ENCODE assay signal across 8 mouse cellular contexts in the genomic region with DNA sequence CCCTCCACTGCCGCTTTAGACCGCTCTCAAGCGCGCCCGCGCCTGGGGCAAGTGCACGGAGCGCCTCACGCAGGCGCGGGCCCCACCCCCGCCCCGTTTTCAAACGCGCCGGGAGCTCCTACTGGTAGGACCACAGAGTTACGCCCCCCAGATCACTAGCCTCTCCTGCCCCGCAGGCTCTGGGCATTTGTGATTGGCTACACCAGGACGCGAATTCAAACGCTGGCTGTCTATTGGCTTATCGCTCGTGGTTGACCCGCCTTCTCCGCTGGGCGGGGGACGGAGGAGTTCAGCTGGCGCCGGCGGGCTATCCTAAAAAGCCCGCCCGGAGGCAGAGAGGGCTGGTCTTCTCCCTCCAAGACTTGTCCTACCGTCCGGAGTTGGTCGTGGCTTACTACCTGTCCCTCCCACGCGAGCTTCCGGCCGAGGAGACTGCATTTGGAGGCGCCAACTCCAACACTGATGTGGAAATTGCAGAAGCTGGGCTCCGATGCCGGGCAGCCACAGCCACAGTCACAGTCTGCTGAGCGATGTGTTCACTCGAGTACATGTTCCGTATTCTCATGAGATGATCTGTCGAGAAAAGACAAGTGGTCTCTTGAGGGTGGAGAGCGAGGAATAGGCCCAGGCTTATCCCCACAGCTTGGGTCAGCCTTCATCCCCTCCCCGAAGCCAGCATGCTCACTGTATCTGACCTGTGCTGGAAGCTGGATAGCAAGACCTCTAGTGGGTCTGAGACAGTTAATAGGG. TPM values are rescaled to one million over a fixed set of nuclear protein-coding genes. Genes with fewer than 3 reads are reported as not detected.
DNase-seq lines count a peak whose midpoint lies in the region; ATAC-seq lines count a peak whose summit lies in the region.

A gene (minus strand): TSS at position 165 of the 750 bp plus-strand sequence.

- no peaks in the 10 kb centered on the region for H3K9me3 ChIP-seq in heart, embryonic 13.5 days
- H3K9me3 ChIP-seq in liver, embryonic 12.5 days (replicated peaks): 0 out of 2 replicates have a peak, but pooled peaks cover 6% of the 10 kb centered on the region
- H3K9me3 ChIP-seq in stomach, embryonic 15.5 days: no peaks in the 10 kb centered on the region

- peak; percentile 97 for DNase-seq in CD4-positive, CD25-positive, alpha-beta regulatory T cell, adult 2 months (ENCODE audit: low read depth, low spot score)
- DNase-seq in fat pad, adult 2 months (ENCODE audit: extremely low read depth, low read depth, low spot score): peak; percentile 85
- peak; percentile 97 for DNase-seq in kidney, postnatal 10 days
- peak; percentile 94 to 95 for DNase-seq in natural killer cell, adult 2 months (ENCODE audit: low spot score in 2 of 2)

- ATAC-seq in heart, embryonic 13.5 days (ENCODE audit: extremely low read depth, insufficient number of reproducible peaks, low FRiP score, low TSS enrichment): peak; percentile 100
- ATAC-seq in liver, embryonic 12.5 days: peak; percentile 99
- ATAC-seq in stomach, embryonic 15.5 days (ENCODE audit: insufficient read depth, low FRiP score, low read depth): peak; percentile 100

- H3K9ac ChIP-seq in heart, embryonic 13.5 days: peak within 1 kb of the TSS; percentile 87
- peak within 1 kb of the TSS; percentile 93 for H3K9ac ChIP-seq in liver, embryonic 12.5 days
- H3K9ac ChIP-seq in stomach, embryonic 15.5 days: peak within 1 kb of the TSS; percentile 64

- WGBS in heart, embryonic 13.5 days: under 1% methylated on average over 48 of the region's 48 CpGs
- under 1% methylated on average over 48 of the region's 48 CpGs for WGBS in liver, embryonic 12.5 days (ENCODE audit: insufficient replicate concordance)
- WGBS in stomach, embryonic 15.5 days: under 1% methylated on average over 48 of the region's 48 CpGs

- H3K36me3 ChIP-seq in heart, embryonic 13.5 days: peaks cover 27% of the 10 kb centered on the region
- peaks cover 33% of the 10 kb centered on the region for H3K36me3 ChIP-seq in liver, embryonic 12.5 days
- H3K36me3 ChIP-seq in stomach, embryonic 15.5 days: peaks cover 16% of the 10 kb centered on the region

- H3K4me1 ChIP-seq in brown adipose tissue, adult 24 weeks (ENCODE audit: control insufficient read depth, insufficient read depth, insufficient read length, low read length): no peaks in the 10 kb centered on the region
- H3K4me1 ChIP-seq in heart, embryonic 13.5 days: peaks cover 21% of the 10 kb centered on the region
- H3K4me1 ChIP-seq in liver, embryonic 12.5 days: peaks cover 37% of the 10 kb centered on the region
- peaks cover 13% of the 10 kb centered on the region for H3K4me1 ChIP-seq in stomach, embryonic 15.5 days

- peak within 1 kb of the TSS; percentile 75 for H3K4me2 ChIP-seq in heart, embryonic 13.5 days
- H3K4me2 ChIP-seq in liver, embryonic 12.5 days: peak within 1 kb of the TSS; percentile 87
- peak within 1 kb of the TSS; percentile 73 for H3K4me2 ChIP-seq in stomach, embryonic 15.5 days

- H3K27me3 ChIP-seq in heart, embryonic 13.5 days (replicated peaks): no peaks in the 10 kb centered on the region
- no peaks in the 10 kb centered on the region for H3K27me3 ChIP-seq in liver, embryonic 12.5 days (replicated peaks)
- H3K27me3 ChIP-seq in stomach, embryonic 15.5 days (replicated peaks): no peaks in the 10 kb centered on the region

- no peak within 1 kb of the TSS for H3K27ac ChIP-seq in brown adipose tissue, adult 24 weeks (replicated peaks; ENCODE audit: low read depth, low read length)
- peak within 1 kb of the TSS; percentile 84 for H3K27ac ChIP-seq in heart, embryonic 13.5 days (replicated peaks)
- peak within 1 kb of the TSS; percentile 92 for H3K27ac ChIP-seq in liver, embryonic 12.5 days
- peak within 1 kb of the TSS; percentile 81 for H3K27ac ChIP-seq in stomach, embryonic 15.5 days

- peak within 1 kb of the TSS; percentile 71 for H3K4me3 ChIP-seq in brown adipose tissue, adult 24 weeks (ENCODE audit: insufficient read depth, low read depth, low read length)
- peak within 1 kb of the TSS; percentile 84 for H3K4me3 ChIP-seq in heart, embryonic 13.5 days
- peak within 1 kb of the TSS; percentile 88 for H3K4me3 ChIP-seq in liver, embryonic 12.5 days
- peak within 1 kb of the TSS; percentile 82 for H3K4me3 ChIP-seq in stomach, embryonic 15.5 days (replicated peaks)

RNA-seq across cellular contexts. Expression of the gene that starts here (rescaled TPM):
- polyA plus RNA-seq in brown adipose tissue, adult 24 weeks (2012; ENCODE audit: insufficient read depth, insufficient read length, missing spikeins): 0.79 TPM in 1 of 2 replicates, not detected in the other
- 37.2 and 38.4 TPM in 2 replicates for polyA plus RNA-seq in heart, embryonic 13.5 days (2015; fragmentation: Nextera tagmentation; extraction: Ambion mirVana)
- polyA plus RNA-seq in liver, embryonic 12.5 days (2016; fragmentation: Nextera tagmentation; extraction: Ambion mirVana): 93.7 and 95.4 TPM in 2 replicates
- 54.2 and 55.0 TPM in 2 replicates for polyA plus RNA-seq in stomach, embryonic 15.5 days (2015; fragmentation: Nextera tagmentation; extraction: Ambion mirVana)

Comparison
In these comparisons a context has a peak if more than half of its experiments do, and no peak if none do; other contexts are left out.
1. RNA of the gene that starts here (polyA plus RNA-seq): 93.7 to 95.4 TPM in liver, embryonic 12.5 days, 54.2 to 55.0 TPM in stomach, embryonic 15.5 days and 37.2 to 38.4 TPM in heart, embryonic 13.5 days; 0.79 TPM in brown adipose tissue, adult 24 weeks; every median in the first group is over 10 times any median in the second.
2. Peak in every context shown above with its lines, with median percentiles within 50 percentile points of each other: DNase-seq, H3K4me3 ChIP-seq, ATAC-seq, H3K4me2 ChIP-seq and H3K9ac ChIP-seq.